Mouse (Mus musculus): ENCODE results near the gene Aig1.

DNA sequence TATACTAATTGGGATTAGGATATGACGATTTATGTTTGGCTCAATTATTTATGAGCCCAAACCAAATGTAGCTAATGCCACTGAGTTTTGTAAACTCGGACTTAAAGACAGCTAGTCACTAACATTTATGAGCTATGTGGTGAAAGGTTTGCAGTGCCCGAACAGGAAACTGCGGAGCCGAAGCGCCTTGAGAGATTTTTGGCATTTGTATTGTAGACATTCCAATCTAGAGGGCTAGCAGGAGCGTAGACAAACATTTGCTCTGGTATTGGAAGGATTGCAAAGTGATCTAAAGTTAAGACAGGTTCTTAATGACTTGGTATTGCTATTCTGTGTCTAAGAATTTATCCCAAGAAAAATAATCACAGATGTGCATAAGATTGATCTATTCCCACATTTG is 12.3 kb downstream of the Aig1 start:
- TF ChIP-seq CTCF (IDR thresholded peaks at IDR 0.05; ENCODE audit: borderline replicate concordance, insufficient read depth, low read depth, low read length), result no peak
- TF ChIP-seq POLR2A (IDR thresholded peaks at IDR 0.05; ENCODE audit: borderline replicate concordance, insufficient read depth, low read length), result no peak
